Mouse (Mus musculus): Measurements from ENCODE around the gene Arhgef15. TPM values are rescaled to one million over a fixed set of nuclear protein-coding genes. Genes with fewer than 3 reads are reported as not detected.

Gene Arhgef15
- total RNA-seq, 4 experiments from 2014 or later = 35.5 to 40.0 (median 38.3) TPM

DNA sequence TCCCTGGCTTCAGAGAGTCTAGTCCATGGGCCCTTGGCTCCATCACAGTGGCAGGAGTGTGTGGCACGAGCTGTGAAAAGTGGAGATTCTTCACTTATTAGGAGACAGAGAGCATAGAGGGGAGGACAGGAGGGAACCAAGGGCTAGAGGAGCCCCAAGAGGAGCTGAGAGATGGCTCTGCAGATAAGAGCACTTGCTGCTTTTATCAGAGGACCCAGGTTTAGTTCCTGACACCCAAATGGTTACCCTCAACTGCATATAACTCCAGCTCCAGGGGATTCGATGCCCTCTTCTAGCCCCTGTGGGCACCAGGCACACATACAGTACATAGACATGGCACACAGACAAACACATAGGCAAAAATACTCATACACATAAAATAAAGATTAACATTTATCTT lies 32.5 kb downstream of the Arhgef15 start:
- no peak for DNase-seq (ENCODE audit: low spot score in 2 of 2)

DNA sequence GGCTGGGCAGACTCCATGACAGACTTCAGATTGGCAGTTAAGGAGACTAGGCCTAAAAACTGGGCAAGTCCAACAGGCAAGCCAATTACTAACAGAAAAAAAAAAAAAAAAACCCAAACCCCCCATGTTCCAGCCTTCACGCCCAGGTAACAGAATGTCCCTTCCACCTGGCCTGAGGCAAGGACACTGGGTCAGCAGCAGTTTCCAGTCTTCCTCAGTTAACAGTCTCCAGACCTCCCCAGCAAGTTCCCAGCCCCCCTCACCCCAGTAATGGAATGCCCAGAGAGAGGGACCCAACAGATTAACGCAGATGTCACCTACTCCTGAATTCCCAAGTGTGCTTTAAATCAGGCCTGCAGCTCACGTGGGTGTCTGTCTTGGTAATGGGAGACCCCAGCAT lies 34.1 kb downstream of the Arhgef15 start:
- no peak for DNase-seq (ENCODE audit: low spot score in 2 of 2)

DNA sequence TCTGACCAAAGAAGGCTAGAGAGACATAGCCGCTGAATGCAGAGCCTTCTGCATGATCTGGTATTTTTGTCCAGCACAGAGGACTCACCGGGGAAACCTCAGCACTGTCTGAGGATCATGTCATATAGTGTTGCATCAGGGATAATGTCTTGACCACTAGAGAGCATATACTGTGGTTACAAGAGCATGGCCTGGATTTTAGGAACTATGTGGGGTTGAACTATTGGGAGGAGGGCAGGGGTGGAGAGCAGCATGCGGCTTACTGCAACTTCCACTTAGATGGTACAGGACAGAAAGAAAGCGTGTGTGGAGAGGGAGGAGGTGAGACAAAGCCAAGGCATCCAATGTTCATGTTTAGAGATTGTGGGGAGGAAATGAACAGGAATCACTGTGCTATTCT lies 42.7 kb downstream of the Arhgef15 start:
- no peak for DNase-seq (ENCODE audit: low spot score in 2 of 2)

DNA sequence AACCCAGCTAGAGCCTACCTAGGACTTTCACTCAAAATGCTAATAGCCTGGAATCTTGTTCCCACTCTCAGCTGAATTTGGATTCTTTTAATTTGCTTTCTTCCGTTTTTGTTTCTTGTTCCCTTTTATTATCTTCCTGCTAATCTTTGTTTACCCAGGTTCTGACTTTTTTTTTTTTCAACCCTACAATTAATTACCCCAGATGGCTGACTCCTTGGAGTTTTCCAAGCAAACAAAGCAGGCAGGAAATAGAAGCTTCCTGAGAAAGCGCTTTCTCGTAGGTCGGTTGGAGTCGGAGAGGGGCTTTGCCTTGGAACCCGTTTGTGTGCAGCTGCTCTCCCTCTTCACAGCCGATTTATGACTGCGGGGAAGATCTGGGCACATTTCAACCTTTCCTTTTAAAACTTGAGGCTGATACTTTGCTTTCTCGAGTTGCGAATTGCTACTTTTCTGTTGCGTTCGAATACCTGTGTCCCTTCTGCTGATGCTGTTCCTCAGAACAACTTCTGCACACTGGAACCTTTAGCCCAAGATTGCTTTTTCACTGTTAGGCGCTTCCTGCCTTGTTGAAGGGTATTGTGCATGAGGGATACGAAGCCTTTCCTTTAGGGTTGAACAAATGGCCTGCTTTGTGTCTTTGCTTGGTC lies 45.6 kb downstream of the Arhgef15 start:
- DNase-seq (ENCODE audit: low spot score in 2 of 2) = no peak

DNA sequence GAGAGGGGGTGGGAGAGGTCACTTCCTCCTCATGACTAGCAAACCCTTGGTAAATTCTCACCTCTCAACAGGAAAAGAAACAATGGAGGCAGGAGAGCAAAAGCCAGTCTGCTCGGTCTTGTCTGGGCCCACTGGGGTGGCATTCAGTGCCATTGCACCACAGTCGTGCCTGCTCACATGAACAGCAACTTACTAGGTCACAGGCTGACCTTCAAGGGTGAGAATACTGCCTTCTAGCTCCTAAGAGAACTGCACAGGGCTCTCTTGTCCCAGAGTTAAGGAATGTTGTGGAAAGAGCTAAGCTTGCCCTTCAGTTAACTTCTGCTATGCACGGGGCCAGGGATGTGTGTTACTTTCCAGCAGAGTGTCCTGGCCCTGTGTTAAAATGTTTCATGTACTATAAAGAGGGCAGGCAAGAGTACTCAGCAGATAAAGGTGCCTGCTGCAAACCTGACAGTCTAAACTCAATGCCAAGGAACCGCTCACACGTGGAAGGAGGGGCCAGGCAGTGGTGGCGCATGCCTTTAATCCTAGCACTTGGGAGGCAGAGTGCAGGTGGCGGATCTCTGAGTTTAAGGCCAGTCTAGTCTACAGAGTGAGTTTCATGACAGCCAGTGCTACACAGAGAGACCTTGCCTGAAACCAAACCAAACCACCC lies 48.3 kb downstream of the Arhgef15 start:
- no peak for DNase-seq (ENCODE audit: low spot score in 2 of 2)

DNA sequence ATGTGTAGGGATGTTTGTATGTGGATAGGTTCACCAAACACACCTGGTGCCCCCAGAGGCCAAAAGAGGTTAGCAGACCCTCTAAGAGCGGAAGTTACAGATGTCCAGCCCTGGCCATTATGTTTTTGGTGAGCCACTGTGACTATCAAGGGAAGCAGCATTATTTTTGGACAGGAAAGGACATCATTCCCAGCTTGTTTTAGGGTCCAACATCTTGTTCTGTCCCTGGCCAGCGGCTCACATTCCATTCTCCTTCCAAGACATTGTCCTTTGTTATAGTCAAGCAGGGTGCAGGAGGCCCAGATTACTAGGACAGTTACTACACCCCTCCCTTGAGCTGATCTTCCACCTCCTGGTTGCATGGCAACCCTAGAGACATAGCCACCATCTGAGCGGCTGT lies 50.0 kb downstream of the Arhgef15 start:
- DNase-seq (ENCODE audit: low spot score in 2 of 2) = no peak

DNA sequence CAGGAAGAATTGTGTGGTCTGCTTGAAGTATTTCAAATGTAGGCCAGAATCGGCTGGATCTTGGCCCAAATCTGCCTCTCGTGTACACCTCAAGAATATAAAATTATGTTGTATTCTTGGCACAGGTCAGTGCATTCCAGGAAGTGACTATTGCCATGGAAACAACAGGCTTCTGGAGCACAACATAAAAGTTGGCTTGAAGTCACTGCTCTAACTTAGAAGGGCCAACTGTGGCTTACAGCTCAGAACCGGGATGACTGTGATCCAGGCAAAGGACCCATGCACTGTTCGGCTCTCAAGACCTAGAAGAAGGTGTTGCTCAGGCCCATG lies 50.9 kb downstream of the Arhgef15 start:
- no peak for DNase-seq (ENCODE audit: low spot score in 2 of 2)

DNA sequence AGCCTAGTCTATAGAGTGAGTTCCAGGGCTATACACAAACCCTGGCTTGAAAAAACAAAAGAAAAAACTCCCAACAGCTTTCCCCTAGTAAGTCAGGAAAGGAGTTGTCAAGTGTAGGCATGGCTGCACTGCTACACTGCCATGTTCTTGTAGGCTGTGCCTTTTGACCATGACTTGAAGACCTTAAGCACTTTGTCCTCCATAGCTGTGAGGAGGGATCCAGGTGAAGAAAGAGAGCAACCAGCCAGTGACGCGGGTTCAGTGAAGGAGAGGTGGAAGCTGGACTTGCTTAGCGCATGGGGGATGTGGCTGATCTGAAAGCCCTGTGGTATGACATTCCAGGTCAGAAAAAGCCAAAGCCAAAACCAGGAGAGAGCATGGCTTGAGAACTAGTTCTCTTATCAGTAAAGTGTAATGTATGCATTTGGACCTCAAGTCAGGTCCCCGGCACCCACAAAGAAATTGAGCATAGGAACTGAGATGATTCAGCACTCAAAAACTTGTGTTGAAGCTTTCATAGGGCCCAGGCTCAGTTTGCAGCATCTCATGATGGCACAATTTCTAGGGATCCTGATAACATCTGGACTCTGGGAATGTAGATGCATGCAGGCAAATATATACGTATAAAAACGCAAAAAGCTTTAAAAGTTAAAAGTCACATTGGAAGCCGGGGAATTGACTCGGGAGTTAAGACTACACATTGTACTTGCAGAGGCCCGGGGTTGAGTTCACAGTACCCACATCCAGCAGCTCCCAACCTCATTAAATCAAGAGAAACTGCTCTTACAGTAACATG lies 51.4 kb downstream of the Arhgef15 start:
- no peak for DNase-seq (ENCODE audit: low spot score in 2 of 2)

DNA sequence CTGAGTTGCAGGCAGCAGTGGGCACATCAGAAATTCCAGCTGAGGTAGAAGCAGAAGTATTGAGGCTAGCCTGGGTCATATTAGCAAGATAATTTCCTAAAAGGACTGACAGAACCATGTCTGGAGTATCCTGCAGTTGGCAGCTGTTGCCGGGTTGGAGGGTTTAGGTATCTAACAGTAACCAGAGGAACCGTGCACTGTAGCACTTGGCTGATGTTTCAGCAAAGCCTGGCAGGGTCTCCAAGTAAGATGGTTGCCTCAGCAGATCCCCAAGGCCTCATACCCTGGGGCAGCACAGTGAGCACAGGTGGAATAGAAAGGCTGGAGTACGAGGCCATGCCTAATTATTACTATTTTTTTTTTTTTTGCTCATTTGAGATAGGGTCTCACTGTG lies 52.1 kb downstream of the Arhgef15 start:
- no peak for DNase-seq (ENCODE audit: low spot score in 2 of 2)

DNA sequence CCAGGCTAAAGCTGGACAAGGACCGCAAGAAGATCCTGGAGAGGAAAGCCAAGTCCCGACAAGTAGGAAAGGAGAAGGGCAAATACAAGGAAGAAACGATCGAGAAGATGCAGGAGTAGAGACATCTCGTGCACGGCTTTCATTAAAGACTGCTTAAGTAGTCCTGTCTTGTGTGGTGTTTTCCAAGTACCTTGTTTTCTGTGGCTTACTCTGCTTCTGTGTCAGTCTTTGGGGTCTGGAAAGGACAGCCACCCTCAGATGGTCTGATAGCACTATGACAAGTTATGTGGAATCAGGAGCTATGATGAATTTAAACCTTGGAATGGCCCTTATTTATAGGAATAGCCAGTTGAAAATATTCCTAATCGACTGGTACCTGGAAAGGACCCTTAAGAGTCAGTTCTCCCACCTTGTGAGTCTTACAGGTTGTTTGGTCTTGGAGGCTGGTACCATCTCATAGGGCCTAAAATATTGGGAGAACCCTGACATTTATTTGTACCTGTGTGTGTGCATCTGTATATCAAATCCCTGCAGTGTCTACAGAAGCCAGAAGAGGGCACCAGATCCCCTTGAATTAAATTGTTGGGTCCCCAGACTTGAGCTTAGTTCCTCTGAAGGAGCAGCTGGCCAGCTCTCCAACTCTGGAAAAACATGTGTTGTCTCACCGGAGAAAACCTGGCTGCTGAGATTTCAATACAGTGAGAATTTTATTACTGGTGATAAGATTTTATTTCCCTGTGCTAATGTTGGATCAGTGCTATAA lies 52.7 kb downstream of the Arhgef15 start:
- peak; percentile 38 to 61 for DNase-seq (ENCODE audit: low spot score in 2 of 2)

DNA sequence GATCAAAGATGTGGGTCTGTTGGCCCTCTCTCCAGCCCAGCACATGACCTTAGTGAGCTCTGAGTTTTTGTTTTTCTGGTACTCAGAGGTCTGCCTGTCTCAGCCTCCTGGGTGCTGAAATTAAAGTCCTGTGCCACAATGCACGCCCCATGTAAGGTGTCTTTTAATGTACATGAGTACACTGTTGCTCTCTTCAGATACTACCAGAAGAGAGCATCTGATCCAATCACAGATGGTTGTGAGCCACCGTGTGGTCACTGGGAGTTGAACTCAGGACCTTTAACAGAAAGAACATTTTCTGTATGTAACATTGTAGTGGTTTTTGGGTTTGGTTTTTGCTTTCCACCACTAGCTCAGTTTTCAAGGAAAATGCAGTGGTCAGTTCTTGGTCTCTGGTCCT lies 53.5 kb downstream of the Arhgef15 start:
- no peak for DNase-seq (ENCODE audit: low spot score in 2 of 2)

DNA sequence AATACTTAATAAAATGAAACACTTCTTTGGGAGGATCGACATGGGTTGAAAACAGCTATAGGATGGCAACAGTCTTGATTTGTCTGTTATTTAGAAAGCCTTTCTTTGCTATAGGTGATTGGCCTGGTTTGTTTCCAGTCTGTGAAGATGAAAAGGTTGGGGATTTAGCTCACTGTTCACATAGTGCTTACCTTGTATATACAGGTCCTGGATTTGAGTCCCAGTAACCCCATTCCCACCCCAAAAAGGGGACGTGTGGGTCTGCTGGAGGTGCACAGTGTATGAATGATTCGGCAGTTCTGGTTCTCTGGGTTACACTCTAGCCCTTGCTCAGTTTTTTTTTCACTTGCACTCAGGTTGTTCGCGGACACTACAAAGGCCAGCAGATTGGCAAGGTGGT lies 54.5 kb downstream of the Arhgef15 start:
- no peak for DNase-seq (ENCODE audit: low spot score in 2 of 2)

DNA sequence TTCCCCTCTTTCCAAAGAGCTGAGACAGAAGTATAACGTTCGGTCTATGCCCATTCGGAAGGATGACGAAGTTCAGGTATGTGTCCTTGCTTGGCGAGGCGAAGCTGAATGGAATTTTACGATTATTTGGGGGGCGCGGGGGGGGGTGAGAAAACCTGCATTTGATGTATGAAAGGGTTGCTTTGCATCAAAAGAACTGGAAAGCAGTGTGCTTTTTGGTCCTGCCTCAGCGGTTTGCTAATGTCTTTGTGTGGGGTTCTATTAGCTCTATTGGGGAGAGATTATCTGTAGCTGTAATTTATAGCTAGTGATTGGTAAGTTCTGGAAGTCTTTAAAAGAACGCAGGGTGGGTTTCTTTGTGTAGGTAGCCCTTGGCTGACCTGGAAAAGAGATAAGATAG lies 54.9 kb downstream of the Arhgef15 start:
- DNase-seq (ENCODE audit: low spot score in 2 of 2) = no peak

DNA sequence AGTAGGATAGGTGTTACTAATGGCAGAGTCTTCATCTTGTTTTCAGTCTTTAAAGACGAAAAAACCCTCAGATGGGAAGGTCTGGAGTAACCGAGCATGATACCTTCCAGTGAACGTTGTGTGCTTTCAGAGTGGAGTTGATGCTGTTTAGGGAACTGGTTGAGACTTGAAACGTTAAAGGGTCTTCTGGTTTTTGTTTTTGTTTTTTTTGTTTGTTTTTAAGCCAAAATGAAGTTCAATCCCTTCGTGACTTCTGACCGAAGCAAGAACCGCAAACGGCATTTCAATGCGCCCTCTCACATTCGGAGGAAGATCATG lies 55.3 kb downstream of the Arhgef15 start:
- no peak for DNase-seq (ENCODE audit: low spot score in 2 of 2)

DNA sequence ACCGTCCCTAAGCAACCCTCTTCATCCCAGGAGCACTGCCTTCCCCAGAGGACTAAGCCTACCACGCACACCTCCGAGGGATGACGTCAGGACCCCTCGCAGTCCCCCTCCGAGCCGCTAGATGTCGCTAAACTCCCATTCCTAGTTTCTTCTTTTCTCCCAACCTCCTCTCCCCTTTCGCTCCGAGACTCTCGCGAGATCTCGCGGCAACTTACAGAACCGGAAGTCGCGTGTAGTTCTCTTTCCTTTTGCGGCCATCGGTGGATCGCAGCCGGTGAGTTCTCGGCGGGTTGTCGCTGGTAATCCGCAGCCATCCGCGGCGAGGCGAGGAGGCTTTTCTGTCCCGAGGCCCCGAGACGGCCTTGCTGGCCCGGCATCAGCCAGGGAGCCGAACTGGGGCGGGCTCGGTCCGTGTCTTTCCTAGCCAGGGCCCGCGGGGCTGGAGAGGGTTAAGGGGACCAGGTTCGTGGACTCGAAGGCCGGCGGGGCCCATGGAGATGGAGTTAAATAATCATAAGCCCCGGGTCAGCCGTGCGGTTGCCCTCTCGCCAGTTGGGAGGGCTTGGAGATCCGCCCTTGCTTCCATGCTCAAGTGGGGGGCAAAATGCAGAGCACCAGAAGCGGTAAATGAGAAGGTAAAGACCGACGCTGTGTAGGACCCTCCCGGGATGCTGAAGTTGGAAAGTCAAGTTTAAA lies 55.8 kb downstream of the Arhgef15 start, which contains the start of gene Rpl26:
Rpl26 (plus strand) TSS at position 233 of the 696 bp plus-strand sequence.
- DNase-seq (ENCODE audit: low spot score in 2 of 2) = peak; percentile 97 to 100

DNA sequence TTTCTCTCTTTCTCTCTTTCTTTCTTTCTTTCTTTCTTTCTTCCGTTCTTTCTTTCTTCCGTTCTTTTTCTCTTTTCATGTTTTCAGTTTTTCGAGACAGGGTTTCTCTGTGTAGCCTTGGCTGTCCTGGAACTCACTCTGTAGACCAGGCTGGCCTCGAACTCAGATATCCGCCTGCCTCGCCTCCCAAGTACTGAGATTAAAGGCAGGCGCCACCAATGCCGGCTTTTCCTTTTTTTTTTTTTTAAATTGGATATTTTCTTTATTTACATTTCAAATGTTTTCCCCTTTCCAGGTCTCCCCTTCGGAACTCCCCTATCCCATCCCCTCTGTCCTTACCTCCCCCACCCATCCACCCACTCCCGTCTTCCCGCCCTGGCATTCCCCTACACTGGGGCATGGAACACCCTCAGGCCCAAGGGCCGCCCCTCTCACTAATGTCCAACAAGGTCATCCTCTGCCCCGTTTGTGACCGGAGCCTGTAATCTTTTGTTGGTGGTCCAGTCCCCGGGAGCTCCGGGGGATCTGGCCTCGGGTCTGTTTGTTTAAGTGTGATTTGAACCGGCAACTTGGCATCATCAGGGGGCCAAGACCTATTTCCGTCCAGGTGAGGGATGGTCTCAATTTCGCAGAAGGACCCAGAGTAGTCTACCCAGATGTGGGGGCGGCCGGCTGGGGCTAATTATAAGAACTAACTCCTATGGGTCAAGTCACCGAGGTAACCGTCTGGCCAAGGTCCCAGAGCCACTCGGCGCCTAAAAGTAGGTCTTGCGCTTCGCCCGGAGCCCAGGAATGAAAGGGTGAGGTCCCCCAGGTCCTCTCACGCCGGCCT lies 56.5 kb downstream of the Arhgef15 start:
- DNase-seq (ENCODE audit: low spot score in 2 of 2) = no peak

DNA sequence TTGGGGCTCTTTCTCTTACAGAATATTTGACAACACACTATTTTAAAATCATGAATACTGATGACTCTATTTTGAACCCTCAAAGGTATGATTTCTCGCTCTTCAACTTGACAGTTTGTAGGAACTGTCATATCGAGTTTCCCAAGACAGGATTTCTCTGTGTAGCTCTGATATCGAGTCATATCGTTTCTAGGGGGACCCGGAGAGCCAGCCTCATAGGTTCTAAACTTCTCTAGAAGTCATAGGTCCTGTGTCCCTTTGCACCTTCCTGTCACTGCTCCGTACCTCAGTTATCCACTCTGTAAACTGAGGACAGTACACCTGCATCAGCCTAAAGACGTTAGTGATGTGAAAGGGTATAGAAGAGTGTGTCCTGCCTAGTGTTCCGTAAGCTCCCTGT lies 57.5 kb downstream of the Arhgef15 start:
- DNase-seq (ENCODE audit: low spot score in 2 of 2) = no peak

DNA sequence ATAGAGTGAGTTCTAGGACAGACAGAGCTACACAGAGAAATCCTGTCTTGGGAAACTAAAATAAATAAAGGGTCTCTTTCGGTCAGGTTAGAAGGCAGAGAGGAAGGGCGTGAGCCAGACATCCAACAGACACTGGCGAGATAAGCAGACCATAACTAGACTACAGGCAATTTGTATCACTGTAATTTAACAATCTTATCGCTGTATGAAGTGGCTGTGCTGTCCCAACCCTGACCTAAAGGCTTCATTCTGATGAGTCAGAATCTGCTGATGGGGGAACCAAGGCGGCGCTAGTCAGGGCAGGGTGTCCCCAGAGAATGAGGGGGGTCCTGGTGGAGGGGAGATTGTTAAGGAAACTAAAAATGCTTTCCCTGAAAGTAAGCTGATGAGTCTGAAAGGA lies 58.5 kb downstream of the Arhgef15 start:
- no peak for DNase-seq (ENCODE audit: low spot score in 2 of 2)

DNA sequence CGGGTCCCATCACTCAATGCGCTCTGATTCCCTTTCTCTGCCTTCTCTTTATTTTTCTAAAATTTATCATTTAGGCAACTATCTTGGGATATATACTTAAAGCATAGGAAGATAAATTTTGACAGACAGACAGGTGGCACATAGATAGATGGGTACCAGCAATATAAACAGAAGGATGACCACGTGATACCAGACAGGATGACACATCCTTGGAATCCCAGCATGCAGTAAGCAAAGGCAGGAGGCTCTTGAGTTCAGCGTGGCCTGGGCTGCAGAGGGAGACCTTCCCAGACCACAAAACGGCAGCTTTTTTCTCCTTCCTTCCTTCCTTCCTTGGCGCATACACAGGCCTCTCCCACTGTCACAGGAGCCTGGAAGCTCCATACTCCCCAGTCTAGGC lies 59.4 kb downstream of the Arhgef15 start:
- DNase-seq (ENCODE audit: low spot score in 2 of 2) = no peak

DNA sequence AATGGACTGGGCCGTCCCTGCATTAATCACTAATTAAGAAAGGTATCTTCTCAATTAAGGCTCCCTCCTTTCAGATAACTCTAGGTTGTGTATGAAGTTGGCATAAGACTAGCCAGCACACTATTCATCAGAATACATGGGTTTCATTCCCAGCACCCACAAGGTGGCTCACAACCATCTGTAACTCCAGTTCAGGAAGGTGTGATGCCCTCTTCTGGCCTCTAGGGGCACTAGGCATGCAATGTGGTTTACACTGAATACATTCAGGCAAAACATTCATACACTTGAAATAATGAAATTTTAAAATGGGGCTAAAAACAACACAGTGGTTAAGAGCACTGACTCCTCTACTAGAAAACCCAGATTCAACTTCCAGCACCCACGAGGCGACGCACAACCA lies 60.2 kb downstream of the Arhgef15 start:
- no peak for DNase-seq (ENCODE audit: low spot score in 2 of 2)

DNA sequence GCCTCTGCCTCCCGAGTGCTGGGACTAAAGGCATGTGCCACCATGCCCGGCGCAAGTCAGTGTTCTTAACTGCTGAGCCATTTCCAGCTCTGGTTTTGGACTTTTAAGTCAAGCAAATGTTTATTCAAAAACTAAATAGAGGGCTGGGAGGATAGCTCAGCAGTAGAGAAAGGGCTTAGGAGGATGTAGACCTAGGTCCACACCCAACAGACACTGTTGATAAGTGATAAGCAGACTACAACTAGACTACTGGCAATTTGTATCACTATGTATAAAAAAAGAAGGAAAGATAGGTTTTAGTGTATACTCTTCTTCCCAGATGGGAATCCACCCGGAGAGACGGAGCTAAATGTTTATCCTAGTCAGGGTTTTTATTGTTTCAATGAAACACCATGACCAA lies 61.0 kb downstream of the Arhgef15 start:
- DNase-seq (ENCODE audit: low spot score in 2 of 2) = no peak

All from left cerebral cortex, adult 8-10 months (tissue).